In the genomic region with DNA sequence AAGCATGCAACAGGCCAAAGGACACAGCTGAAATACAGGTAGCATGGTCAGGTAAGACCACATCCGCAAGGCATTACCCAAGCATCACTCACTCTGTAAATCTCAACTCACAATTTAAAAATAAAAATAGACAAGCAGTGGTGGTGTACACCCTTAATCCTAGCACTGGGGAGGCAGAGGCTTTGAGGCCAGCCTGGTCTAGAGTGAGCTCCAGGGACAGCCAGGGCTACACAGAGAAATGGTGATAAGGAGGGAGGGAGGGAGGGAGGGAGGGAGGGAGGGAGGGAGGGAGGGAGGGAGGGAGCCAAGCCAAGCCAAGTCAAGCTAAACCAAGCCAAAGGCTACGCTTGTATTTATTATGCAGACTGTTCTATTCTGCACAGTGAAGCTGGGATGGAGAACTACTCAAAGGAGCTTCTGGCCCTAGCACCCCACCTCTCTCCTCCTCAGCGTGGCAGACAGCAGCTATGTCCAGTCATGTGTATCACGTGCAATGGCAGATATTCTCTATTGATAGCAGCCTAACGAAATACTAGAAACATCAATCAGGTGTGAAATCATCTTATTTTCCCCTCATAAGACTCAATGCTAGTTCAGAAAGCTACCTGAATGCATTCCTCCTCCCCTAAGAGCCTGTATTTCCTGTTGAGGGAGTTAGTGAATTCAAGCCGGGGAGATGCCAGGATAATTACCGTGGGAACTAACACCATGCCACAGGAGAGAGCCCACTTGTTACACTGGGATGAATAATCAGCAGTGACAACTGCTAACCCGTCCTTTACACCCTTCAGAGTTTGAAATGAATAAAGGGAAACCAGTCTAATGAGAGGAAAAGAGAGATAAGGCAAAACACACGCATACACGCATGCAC, we compare ENCODE assay signal across 16 mouse cellular contexts. TPM values are rescaled to one million over a fixed set of nuclear protein-coding genes. Genes with fewer than 3 reads are reported as not detected.
DNase-seq lines count a peak whose midpoint lies in the region; ATAC-seq and TF ChIP-seq lines count a peak whose summit lies in the region.
"Had no signal": no experiment of that assay in that cellular context is flagged by ENCODE, and none has a peak within 500 bp of the region (broad histone marks: within the 10 kb centered on the region; RNA-seq: fewer than 3 reads in every experiment).

No protein-coding gene starts in this region.

- TF ChIP-seq CTCF in kidney, postnatal 0 days (IDR thresholded peaks at IDR 0.05; ENCODE audit: low read depth), result no peak

- 48% methylated on average over 10 of the region's 10 CpGs for WGBS in kidney, postnatal 0 days
- WGBS in embryonic facial prominence, embryonic 14.5 days, result 61% methylated on average over 10 of the region's 10 CpGs
- 37% methylated on average over 10 of the region's 10 CpGs for WGBS in hindbrain, embryonic 16.5 days

- 0 out of 2 replicates have a peak overlapping the region, but pooled peaks have one; percentile 3 for H3K27ac ChIP-seq in kidney, postnatal 0 days
- no peak overlapping the region for H3K27ac ChIP-seq in embryonic facial prominence, embryonic 14.5 days (replicated peaks; ENCODE audit: low read depth, low read length)
- no peak overlapping the region; the same call in 1 of the 2 replicates for H3K27ac ChIP-seq in hindbrain, embryonic 16.5 days (ENCODE audit: low read depth, low read length)
- H3K27ac ChIP-seq: kidney, embryonic 15.5 days; liver, embryonic 14.5 days had no signal

- H3K27me3 ChIP-seq in kidney, postnatal 0 days (ENCODE audit: insufficient read depth, low read length), result no peaks in the 10 kb centered on the region
- H3K27me3 ChIP-seq in embryonic facial prominence, embryonic 14.5 days (replicated peaks; ENCODE audit: control insufficient read depth, insufficient read depth, low read length), result no peaks in the 10 kb centered on the region
- H3K27me3 ChIP-seq in hindbrain, embryonic 16.5 days (replicated peaks; ENCODE audit: control insufficient read depth, insufficient read depth, low read length), result no peaks in the 10 kb centered on the region
- H3K27me3 ChIP-seq: kidney, embryonic 15.5 days had no signal

- H3K9ac ChIP-seq in kidney, postnatal 0 days (ENCODE audit: low read depth, low read length), result no peak overlapping the region
- no peak overlapping the region for H3K9ac ChIP-seq in embryonic facial prominence, embryonic 14.5 days (ENCODE audit: low read depth, low read length)
- no peak overlapping the region for H3K9ac ChIP-seq in hindbrain, embryonic 16.5 days (ENCODE audit: low read depth, low read length)
- H3K9ac ChIP-seq: kidney, embryonic 15.5 days; liver, embryonic 14.5 days had no signal

- no peak overlapping the region for H3K4me2 ChIP-seq in kidney, postnatal 0 days (ENCODE audit: low read length)
- H3K4me2 ChIP-seq in embryonic facial prominence, embryonic 14.5 days (ENCODE audit: low read depth, low read length), result no peak overlapping the region; the same call in 1 of the 2 replicates
- H3K4me2 ChIP-seq in hindbrain, embryonic 16.5 days (ENCODE audit: low read length), result no peak overlapping the region
- H3K4me2 ChIP-seq: kidney, embryonic 15.5 days had no signal

- H3K4me1 ChIP-seq in kidney, postnatal 0 days (replicated peaks; ENCODE audit: insufficient read depth, low read length), result 0 out of 2 replicates have a peak, but pooled peaks cover 6% of the 10 kb centered on the region
- peaks cover 9% of the 10 kb centered on the region; the same call in 1 of the 2 replicates for H3K4me1 ChIP-seq in embryonic facial prominence, embryonic 14.5 days (ENCODE audit: control insufficient read depth, insufficient read depth, low read length)
- peaks cover 8% of the 10 kb centered on the region for H3K4me1 ChIP-seq in hindbrain, embryonic 16.5 days (ENCODE audit: control insufficient read depth, insufficient read depth, low read depth, low read length)

- H3K36me3 ChIP-seq in kidney, postnatal 0 days (ENCODE audit: insufficient read depth, low read length), result no peaks in the 10 kb centered on the region
- H3K36me3 ChIP-seq in embryonic facial prominence, embryonic 14.5 days (ENCODE audit: control insufficient read depth, insufficient read depth, low read length), result no peaks in the 10 kb centered on the region
- H3K36me3 ChIP-seq in hindbrain, embryonic 16.5 days (ENCODE audit: control insufficient read depth, insufficient read depth, low read length), result no peaks in the 10 kb centered on the region
- H3K36me3 ChIP-seq: kidney, embryonic 15.5 days had no signal

- 0 out of 2 replicates have a peak, but pooled peaks have one; percentile 40 for ATAC-seq in kidney, postnatal 0 days (replicated peaks; ENCODE audit: low FRiP score, low read depth)
- peak; percentile 91 for ATAC-seq in embryonic facial prominence, embryonic 14.5 days (ENCODE audit: low read depth)
- peak; percentile 77 for ATAC-seq in hindbrain, embryonic 16.5 days
- no peak for ATAC-seq in megakaryocyte, adult 5-6 weeks (ENCODE audit: poor library complexity, severe bottlenecking)

- DNase-seq in kidney, postnatal 0 days (ENCODE audit: low spot score), result peak; percentile 34
- DNase-seq in kidney, postnatal 25 days, result no peak
- DNase-seq in embryonic facial prominence, embryonic 14.5 days (ENCODE audit: low spot score), result peak; percentile 82
- peak; percentile 91 for DNase-seq in retina, postnatal 1 day
- no peak for DNase-seq in cerebellum, adult 9-11 months
- no peak for DNase-seq in left cerebral cortex, adult 18-20 months (ENCODE audit: low spot score in 2 of 2)
- DNase-seq: cerebellum, adult 18-20 months; heart, postnatal 4 days; left cerebral cortex, postnatal 4 days; lung, postnatal 14 days; right cerebral cortex, postnatal 14 days; thymus, postnatal 14 days had no signal

- no peaks in the 10 kb centered on the region for H3K9me3 ChIP-seq in kidney, postnatal 0 days (replicated peaks; ENCODE audit: low read length)
- no peaks in the 10 kb centered on the region for H3K9me3 ChIP-seq in embryonic facial prominence, embryonic 14.5 days (ENCODE audit: control insufficient read depth, low read length)
- no peaks in the 10 kb centered on the region for H3K9me3 ChIP-seq in hindbrain, embryonic 16.5 days (ENCODE audit: control insufficient read depth, low read length)
- H3K9me3 ChIP-seq: kidney, embryonic 15.5 days had no signal

- no peak overlapping the region for H3K4me3 ChIP-seq in kidney, postnatal 0 days (replicated peaks; ENCODE audit: low read depth, low read length)
- H3K4me3 ChIP-seq in embryonic facial prominence, embryonic 14.5 days (ENCODE audit: low read depth, low read length), result no peak overlapping the region
- no peak overlapping the region for H3K4me3 ChIP-seq in hindbrain, embryonic 16.5 days (ENCODE audit: low read length)
- H3K4me3 ChIP-seq: kidney, embryonic 15.5 days had no signal

RNA-seq across cellular contexts. Expression of a gene that starts 33.8 kb away (rescaled TPM):
- polyA plus RNA-seq in kidney, postnatal 0 days (2015; fragmentation: Nextera tagmentation; extraction: Ambion mirVana), result 12.6 and 12.9 TPM in 2 replicates
- 26.3 and 27.2 TPM in 2 replicates for polyA plus RNA-seq in embryonic facial prominence, embryonic 14.5 days (2014; fragmentation: Nextera tagmentation; extraction: Ambion mirVana)
- 9.4 and 11.0 TPM in 2 replicates for polyA plus RNA-seq in hindbrain, embryonic 16.5 days (2015; fragmentation: Nextera tagmentation; extraction: Ambion mirVana)
- total RNA-seq in left cerebral cortex, adult 18-20 months (2021), result 100 to 1,000 TPM; 102 TPM
- 60.7 and 61.6 TPM in 2 replicates for total RNA-seq in megakaryocyte, adult 5-6 weeks (2015)
- 90.0 and 98.9 TPM in 2 replicates for total RNA-seq in megakaryocyte, adult 5-6 weeks (2017)

Comparison
In these comparisons a context has a peak if more than half of its experiments do, and no peak if none do; other contexts are left out.
1. DNase-seq: peak in kidney, postnatal 0 days (single experiment), embryonic facial prominence, embryonic 14.5 days (single experiment) and retina, postnatal 1 day (single experiment); none in kidney, postnatal 25 days (0 of 2), cerebellum, adult 9-11 months (single experiment) and left cerebral cortex, adult 18-20 months (0 of 2).